Mouse (Mus musculus) cerebellum, postnatal 36 days (tissue): Measurements from ENCODE around the gene Zik1.

Experiments used
- DNase-seq, 2 experiments: peaks; one replicate each; pipeline ENCODE4 v3.0.0; 2021 to 2022; ENCODE audit warnings: mixed read lengths in 2 of 2

Gene Zik1

GRCm38 (mm10) chr7:10494786-10495521 is at the start of gene Zik1:
TSS of gene Zik1 (minus strand) at chr7:10495394.
- DNase-seq, result peak; percentile 72 to 74

- DNase-seq, result no peak
Observed at GRCm38 (mm10) chr7:10495578-10495977, 384 bp upstream of the Zik1 start.

GRCm38 (mm10) chr7:10480588-10481233 is 14.5 kb downstream of the Zik1 start:
- peak; percentile 60 to 68 for DNase-seq

- DNase-seq, result no peak
Observed at GRCm38 (mm10) chr7:10479813-10480212, 15.4 kb downstream of the Zik1 start.

GRCm38 (mm10) chr7:10458166-10458565 is 37.0 kb downstream of the Zik1 start:
- no peak for DNase-seq

- DNase-seq, result no peak
Observed at GRCm38 (mm10) chr7:10443031-10443430, 52.2 kb downstream of the Zik1 start, which contains the start of gene Vmn1r67. TSS of gene Vmn1r67 (plus strand) at chr7:10443331.
